Comparison of ENCODE assay signal across 8 mouse cellular contexts in genomic region chr11:70763936-70764808, GRCm38 (mm10). TPM values are rescaled to one million over a fixed set of nuclear protein-coding genes. Genes with fewer than 3 reads are reported as not detected.
A peak's percentile ranks its signal among the peaks of the same experiment; 100 is the strongest.
DNase-seq lines count a peak whose midpoint lies in the region; ATAC-seq lines count a peak whose summit lies in the region.

Gene Zfp3 (plus strand): TSS chr11:70764209.

- DNase-seq in MN1 (ENCODE audit: low spot score): peak; percentile 74
- DNase-seq in cerebellum, adult 9-11 months: peak; percentile 83
- peak; percentile 58 to 85 for DNase-seq in frontal cortex, adult 2 months (ENCODE audit: extremely low spot score in 1 of 2, low spot score in 1 of 2)
- DNase-seq in hindbrain, embryonic 11.5 days (ENCODE audit: low spot score): peak; percentile 78
- DNase-seq in layer of hippocampus, postnatal 14 days (ENCODE audit: low spot score in 2 of 2): peak; percentile 72 to 85
- peak; percentile 82 for DNase-seq in lung, postnatal 10 days
- DNase-seq in ovary, postnatal 36 days (ENCODE audit: low spot score): peak; percentile 81
- peak; percentile 89 for DNase-seq in thymus, postnatal 14 days

- peak within 1 kb of the TSS; percentile 67 for H3K27ac ChIP-seq in hindbrain, embryonic 11.5 days (ENCODE audit: low read depth, low read length)

- no peaks in the 10 kb centered on the region for H3K36me3 ChIP-seq in hindbrain, embryonic 11.5 days (ENCODE audit: control insufficient read depth, insufficient read depth, low read length)

- WGBS in hindbrain, embryonic 11.5 days: under 1% methylated on average over 78 of the region's 78 CpGs

- peak within 1 kb of the TSS; percentile 58 for H3K4me3 ChIP-seq in hindbrain, embryonic 11.5 days (ENCODE audit: low read depth, low read length)

- ATAC-seq in hindbrain, embryonic 11.5 days (ENCODE audit: low FRiP score): peak; percentile 80

- peak within 1 kb of the TSS; percentile 66 for H3K4me2 ChIP-seq in hindbrain, embryonic 11.5 days (replicated peaks; ENCODE audit: low read depth, low read length)

- H3K4me1 ChIP-seq in hindbrain, embryonic 11.5 days (replicated peaks; ENCODE audit: control insufficient read depth, insufficient read depth, low read length): no peaks in the 10 kb centered on the region

- no peaks in the 10 kb centered on the region for H3K27me3 ChIP-seq in hindbrain, embryonic 11.5 days (ENCODE audit: control insufficient read depth, insufficient read depth, low read length)

- H3K9ac ChIP-seq in hindbrain, embryonic 11.5 days (ENCODE audit: low read depth, low read length): peak within 1 kb of the TSS; percentile 77

- H3K9me3 ChIP-seq in hindbrain, embryonic 11.5 days (ENCODE audit: control insufficient read depth, low read length): no peaks in the 10 kb centered on the region

RNA-seq across cellular contexts. Expression of gene Zfp3, which starts in this region (rescaled TPM):
- 8.7 and 9.8 TPM in 2 replicates for polyA plus RNA-seq in frontal cortex, adult 2 months (2012; rRNA removed)
- 9.0 and 11.1 TPM in 2 replicates for polyA plus RNA-seq in hindbrain, embryonic 11.5 days (2014; fragmentation: Nextera tagmentation; extraction: Ambion mirVana)
- total RNA-seq in layer of hippocampus, postnatal 14 days (2021): 10 to 100 TPM; 17.7 to 21.0 TPM

Comparison
In these comparisons a context has a peak if more than half of its experiments do, and no peak if none do; other contexts are left out.
1. Peak in every context shown above with its lines: DNase-seq, ATAC-seq, H3K4me3 ChIP-seq and H3K27ac ChIP-seq.